Mouse (Mus musculus): ENCODE results near the gene CT030661.1.
"Not testable (repeated sequence)": the region's sequence is repeated elsewhere in the genome, so short reads cannot be mapped to it uniquely, and the experiment has no call there.

CT030661.1 gene

DNA sequence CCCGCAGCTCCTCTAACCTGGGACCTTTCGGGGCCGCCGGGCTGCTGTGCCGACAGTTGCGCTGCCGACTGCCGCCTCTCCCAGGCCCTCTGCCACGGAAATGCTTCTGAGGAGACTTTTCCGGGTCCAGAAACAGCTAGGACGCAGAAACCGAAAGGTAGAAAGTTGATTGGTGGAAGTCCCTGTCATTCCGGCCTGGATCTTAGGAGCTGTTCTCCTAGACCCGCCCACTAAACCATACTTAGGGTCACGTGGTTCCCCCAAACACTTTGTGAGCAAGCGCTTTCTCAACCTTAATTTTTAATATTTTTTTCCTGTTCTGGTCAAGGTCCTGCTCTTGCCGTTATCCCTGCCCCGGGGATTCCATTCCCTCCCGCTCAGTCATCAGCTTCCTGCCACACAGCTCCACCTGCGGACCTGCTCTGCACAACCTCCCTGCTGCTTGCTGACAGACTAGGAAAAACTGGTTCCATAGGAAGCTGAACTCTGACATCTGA is at the start of gene CT030661.1:
Gene CT030661.1 (minus strand): TSS at position 108 of the 497 bp plus-strand sequence.
- DNase-seq: peak; percentile 88 to 96

DNA sequence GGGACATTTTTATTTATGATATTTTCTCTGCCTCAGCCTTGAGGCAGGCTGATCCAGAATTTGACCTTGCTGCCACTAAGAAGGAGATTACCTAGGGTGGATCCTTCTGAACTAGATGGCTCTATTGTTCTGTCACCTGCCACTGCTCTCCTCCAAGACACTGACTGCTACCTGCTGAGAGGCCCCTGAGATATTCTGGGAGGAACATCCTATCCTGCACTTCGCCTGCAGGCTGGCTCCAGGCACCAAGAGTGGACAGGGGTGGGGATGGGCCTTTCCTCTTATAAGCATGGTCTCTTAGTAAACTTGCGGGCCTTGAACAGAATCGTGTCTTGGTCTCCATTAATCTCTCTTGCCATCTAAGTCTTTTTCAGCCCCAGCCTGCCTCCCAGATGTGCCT is 49.3 kb upstream of the CT030661.1 start:
- no peak for DNase-seq

DNA sequence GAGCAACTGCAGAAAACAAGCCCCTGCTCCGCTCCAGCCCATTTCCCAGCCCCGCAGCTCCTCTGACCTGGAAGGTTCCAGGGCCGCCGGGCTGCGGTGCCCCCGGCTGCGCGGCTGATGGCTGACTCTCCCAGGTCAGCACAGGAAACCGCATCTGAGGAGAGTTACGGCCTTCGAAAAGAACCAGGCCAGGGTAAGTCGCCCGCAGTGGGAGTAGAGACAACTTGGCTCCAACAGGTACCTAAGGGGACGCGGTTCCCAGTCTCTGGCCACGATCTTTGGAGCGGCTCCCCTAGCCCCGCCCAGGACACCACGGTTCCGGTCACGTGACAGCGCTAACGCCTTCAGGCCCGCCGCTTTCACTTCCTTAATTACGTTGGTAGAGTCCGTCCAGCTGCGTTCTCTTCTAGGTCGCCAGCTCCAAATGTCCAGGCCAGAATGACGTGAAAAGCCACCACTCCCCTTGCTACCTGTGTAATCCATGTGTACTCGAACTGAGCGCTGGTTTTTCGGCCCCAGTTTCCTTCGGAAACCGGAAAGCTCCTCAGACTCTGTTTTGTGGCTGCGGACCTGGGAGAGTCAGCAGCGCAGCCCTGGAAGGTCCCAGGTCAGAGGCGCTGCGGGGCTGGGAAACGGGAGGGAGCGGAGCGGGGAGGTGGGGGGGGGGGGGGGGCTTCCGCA is 46.6 kb upstream of the CT030661.1 start, which contains the start of the genes Zfp944 and Zfp758:
Gene Zfp944 (minus strand): TSS at position 300 of the 681 bp plus-strand sequence.
Gene Zfp758 (plus strand): TSS at position 353 of the 681 bp plus-strand sequence.
- DNase-seq: peak; percentile 39 to 62

DNA sequence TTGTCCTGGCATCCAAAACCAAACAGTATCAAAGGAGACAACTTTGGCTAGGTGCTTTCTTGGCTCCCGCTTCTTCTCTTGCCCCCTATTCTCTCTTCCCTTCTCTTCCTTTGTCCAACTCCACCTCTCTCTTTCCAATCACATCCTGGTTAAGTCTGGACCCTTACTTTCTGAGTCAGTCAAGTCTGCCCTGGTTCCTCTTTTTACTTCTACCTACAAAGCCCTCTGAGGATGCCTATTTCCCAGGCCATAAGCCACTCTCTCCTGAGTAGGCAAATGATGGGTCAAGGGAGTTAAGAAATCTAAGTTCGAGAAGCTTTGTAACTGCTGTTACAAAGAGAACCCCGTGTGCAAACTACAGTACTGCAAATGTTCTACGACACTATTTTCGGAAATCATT is 45.9 kb upstream of the CT030661.1 start:
- DNase-seq: no peak

DNA sequence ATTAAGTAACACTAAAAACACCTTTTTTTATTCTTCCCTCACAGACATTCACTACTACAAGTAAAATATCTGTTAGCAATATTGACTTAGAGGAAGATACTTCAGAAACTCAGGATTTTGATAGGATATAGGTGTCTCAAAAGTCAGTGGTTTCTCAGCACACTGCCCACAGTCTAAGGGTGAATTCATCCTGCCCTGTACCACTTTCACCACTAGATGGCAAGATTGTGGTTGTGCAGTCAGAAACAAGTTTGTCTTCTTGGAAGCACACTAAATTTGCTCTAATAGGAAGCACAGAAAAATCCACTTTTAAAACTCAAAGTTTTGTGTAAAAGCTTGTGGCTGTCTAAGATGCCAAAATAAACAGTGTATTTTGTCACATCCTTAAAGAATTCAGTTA is 38.2 kb upstream of the CT030661.1 start:
- DNase-seq: no peak

DNA sequence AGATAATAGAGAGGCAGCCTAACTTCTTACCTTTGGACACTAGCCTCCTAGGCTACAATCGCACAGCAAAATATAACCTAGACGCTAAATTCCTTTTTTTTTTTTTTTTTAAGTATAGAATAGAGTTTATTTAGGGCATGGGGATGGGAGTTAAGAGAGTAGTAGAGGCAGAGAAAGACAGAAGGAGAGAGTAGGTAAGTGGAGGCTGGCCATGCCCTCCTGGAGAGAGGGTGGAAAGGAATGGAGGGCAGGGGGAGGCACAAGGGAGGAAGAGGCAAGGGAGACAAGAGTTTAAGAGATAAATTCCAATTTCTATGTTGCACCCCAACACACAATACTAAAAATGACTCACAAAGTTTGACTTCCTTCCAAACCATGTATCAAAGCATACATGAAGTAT is 610 bp upstream of the CT030661.1 start:
- DNase-seq: not testable (repeated sequence)

DNA sequence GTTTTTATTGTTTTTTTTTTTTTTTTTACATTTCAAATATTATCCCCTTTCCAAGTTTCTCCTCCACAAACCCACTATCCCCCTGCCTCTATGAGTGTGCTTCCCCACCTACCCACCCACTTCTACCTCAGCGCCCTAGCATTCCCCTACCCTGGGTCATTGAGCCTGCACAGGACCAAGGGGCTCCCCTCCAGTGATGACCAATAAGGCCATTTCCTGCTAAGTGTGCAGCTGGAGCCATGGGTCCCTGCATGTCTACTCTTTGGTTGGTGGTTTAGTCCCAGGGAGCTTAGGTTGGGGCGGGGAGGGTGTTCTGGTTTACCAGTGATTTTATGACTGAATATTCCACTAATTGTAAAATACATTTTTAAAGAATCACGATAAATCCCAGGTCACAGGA is 418 bp downstream of the CT030661.1 start:
- peak in 1 of 2 experiments; percentile 3 for DNase-seq
